Mouse (Mus musculus) limb, embryonic 12.5 days (tissue): Measurements from ENCODE around the gene Unc50. TPM values are rescaled to one million over a fixed set of nuclear protein-coding genes. Genes with fewer than 3 reads are reported as not detected.

ENCODE experiments used
- ATAC-seq: fragments of 200-750 bp; cut with Nextera tagmentation; 2 replicates; pipeline ENCODE4 v1.8.0; 2017; ENCODE audit warnings: low read depth, moderate TSS enrichment; ENCODE audit not compliant: insufficient number of reproducible peaks, insufficient read depth, low FRiP score, low TSS enrichment
- H3K27ac ChIP-seq: fragments of 300-500 bp; sonication (generic); 2 replicates; pipeline ENCODE4 v1.5.1; 2016; ENCODE audit warnings: mild to moderate bottlenecking, moderate library complexity
- H3K27me3 ChIP-seq: fragments of 300-500 bp; sonication (generic); 2 replicates; pipeline ENCODE4 v1.6.1; 2016; ENCODE audit warnings: mild to moderate bottlenecking, moderate library complexity
- H3K36me3 ChIP-seq: fragments of 300-500 bp; sonication (generic); 2 replicates; pipeline ENCODE4 v1.6.1; 2016; ENCODE audit warnings: mild to moderate bottlenecking, moderate library complexity
- H3K4me1 ChIP-seq: fragments of 300-500 bp; sonication (generic); replicated peaks from 2 replicates; pipeline ENCODE4 v1.6.1; 2016
- H3K4me2 ChIP-seq: fragments of 300-500 bp; sonication (generic); 2 replicates; pipeline ENCODE4 v1.6.1; 2016; ENCODE audit warnings: mild to moderate bottlenecking, moderate library complexity
- H3K4me3 ChIP-seq: fragments of 300-500 bp; sonication (generic); replicated peaks from 2 replicates; pipeline ENCODE4 v1.5.1; 2016; ENCODE audit warnings: mild to moderate bottlenecking
- H3K9ac ChIP-seq: fragments of 300-500 bp; sonication (generic); replicated peaks from 2 replicates; pipeline ENCODE4 v1.6.1; 2016; ENCODE audit warnings: mild to moderate bottlenecking, moderate library complexity
- H3K9me3 ChIP-seq: fragments of 300-500 bp; sonication (generic); 2 replicates; pipeline ENCODE4 v1.6.1; 2016; ENCODE audit warnings: mild to moderate bottlenecking, moderate library complexity
- WGBS: fragments of 180-500 bp; shearing (Covaris S2); methylation state at CpG from one replicate; pipeline ENCODE4 v1.1.7; 2016; 5-methylcytosine and 5-hydroxymethylcytosine counted together
- polyA plus RNA-seq: library from polyadenylated mRNA; unstranded; fragments of >200 nt; fragmentation: Nextera tagmentation; extraction: Ambion mirVana; gene quantifications from 2 replicates; pipeline ENCODE4 v1.2.1, GENCODE M21; 2016

Unc50 gene
- polyA plus RNA-seq, 1 experiment from 2014 or later = 110 TPM

GRCm38 (mm10) chr1:37448361-37449095 lies 18.6 kb downstream of the Unc50 start:
- no peak overlapping the region for H3K27ac ChIP-seq
- no peaks in the 10 kb centered on the region for H3K27me3 ChIP-seq
- H3K9ac ChIP-seq = no peak overlapping the region
- no peaks in the 10 kb centered on the region for H3K4me1 ChIP-seq
- no peak overlapping the region for H3K4me3 ChIP-seq
- no peaks in the 10 kb centered on the region for H3K9me3 ChIP-seq
- 84% methylated on average over 10 of the region's 10 CpGs for WGBS
- no peak overlapping the region for H3K4me2 ChIP-seq
- no peak for ATAC-seq
- H3K36me3 ChIP-seq = peaks cover 16% of the 10 kb centered on the region; the same call in 1 of the 2 replicates

DNA sequence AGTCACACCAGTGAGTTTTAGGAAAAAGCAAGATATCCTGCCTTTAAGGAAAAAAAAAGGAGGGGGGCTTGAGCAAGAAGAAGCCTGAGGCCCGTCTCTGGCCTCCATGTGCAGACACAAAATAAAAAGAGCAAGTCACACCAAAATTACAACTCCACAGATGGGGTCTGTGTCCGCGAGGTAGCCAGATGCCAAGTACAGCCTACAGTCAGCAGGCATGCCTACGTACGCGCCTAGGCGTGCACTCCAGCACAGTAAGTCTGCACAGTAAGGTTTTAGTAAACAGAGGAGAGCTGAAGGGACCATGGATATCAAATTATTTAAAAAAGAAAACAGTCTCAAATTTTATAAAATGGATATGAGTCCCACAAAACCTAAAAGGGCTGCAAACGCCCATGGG lies 21.3 kb downstream of the Unc50 start:
- no peak overlapping the region for H3K4me3 ChIP-seq
- 84% methylated on average over 8 of the region's 8 CpGs for WGBS
- peaks cover 10% of the 10 kb centered on the region; the same call in 1 of the 2 replicates for H3K36me3 ChIP-seq
- H3K9me3 ChIP-seq = no peaks in the 10 kb centered on the region
- H3K27me3 ChIP-seq = no peaks in the 10 kb centered on the region
- H3K9ac ChIP-seq = no peak overlapping the region
- H3K4me2 ChIP-seq = no peak overlapping the region
- ATAC-seq = no peak
- no peak overlapping the region for H3K27ac ChIP-seq
- no peaks in the 10 kb centered on the region for H3K4me1 ChIP-seq

GRCm38 (mm10) chr1:37457546-37457945 lies 27.6 kb downstream of the Unc50 start:
- H3K4me3 ChIP-seq = no peak overlapping the region
- peaks cover 3% of the 10 kb centered on the region for H3K36me3 ChIP-seq
- H3K4me2 ChIP-seq = no peak overlapping the region
- H3K27ac ChIP-seq = no peak overlapping the region
- H3K9me3 ChIP-seq = no peaks in the 10 kb centered on the region
- no peak overlapping the region for H3K9ac ChIP-seq
- no peaks in the 10 kb centered on the region for H3K4me1 ChIP-seq
- H3K27me3 ChIP-seq = no peaks in the 10 kb centered on the region
- ATAC-seq = no peak
- 86% methylated on average over 7 of the region's 7 CpGs for WGBS

GRCm38 (mm10) chr1:37464878-37465452 lies 35.0 kb downstream of the Unc50 start:
- H3K27ac ChIP-seq = no peak overlapping the region
- no peak overlapping the region for H3K4me3 ChIP-seq
- no peaks in the 10 kb centered on the region for H3K4me1 ChIP-seq
- WGBS = 85% methylated on average over 10 of the region's 10 CpGs
- ATAC-seq = no peak
- H3K9me3 ChIP-seq = no peaks in the 10 kb centered on the region
- H3K36me3 ChIP-seq = no peaks in the 10 kb centered on the region; the same call in 1 of the 2 replicates
- H3K27me3 ChIP-seq = no peaks in the 10 kb centered on the region
- no peak overlapping the region for H3K9ac ChIP-seq
- no peak overlapping the region for H3K4me2 ChIP-seq

GRCm38 (mm10) chr1:37466322-37466995 lies 36.5 kb downstream of the Unc50 start:
- H3K4me2 ChIP-seq = no peak overlapping the region
- no peaks in the 10 kb centered on the region for H3K9me3 ChIP-seq
- H3K9ac ChIP-seq = no peak overlapping the region
- H3K4me3 ChIP-seq = no peak overlapping the region
- no peak overlapping the region for H3K27ac ChIP-seq
- ATAC-seq = no peak
- H3K36me3 ChIP-seq = no peaks in the 10 kb centered on the region
- WGBS = 86% methylated on average over 3 of the region's 3 CpGs
- H3K27me3 ChIP-seq = no peaks in the 10 kb centered on the region
- no peaks in the 10 kb centered on the region for H3K4me1 ChIP-seq

- no peaks in the 10 kb centered on the region for H3K9me3 ChIP-seq
- H3K4me3 ChIP-seq = no peak overlapping the region
- no peaks in the 10 kb centered on the region for H3K4me1 ChIP-seq
- no peaks in the 10 kb centered on the region for H3K27me3 ChIP-seq
- H3K9ac ChIP-seq = no peak overlapping the region
- 82% methylated on average over 4 of the region's 4 CpGs for WGBS
- no peaks in the 10 kb centered on the region for H3K36me3 ChIP-seq
- no peak for ATAC-seq
- H3K27ac ChIP-seq = no peak overlapping the region
- no peak overlapping the region for H3K4me2 ChIP-seq
These were observed 37.9 kb downstream of the Unc50 start for GRCm38 (mm10) chr1:37467806-37468205.

DNA sequence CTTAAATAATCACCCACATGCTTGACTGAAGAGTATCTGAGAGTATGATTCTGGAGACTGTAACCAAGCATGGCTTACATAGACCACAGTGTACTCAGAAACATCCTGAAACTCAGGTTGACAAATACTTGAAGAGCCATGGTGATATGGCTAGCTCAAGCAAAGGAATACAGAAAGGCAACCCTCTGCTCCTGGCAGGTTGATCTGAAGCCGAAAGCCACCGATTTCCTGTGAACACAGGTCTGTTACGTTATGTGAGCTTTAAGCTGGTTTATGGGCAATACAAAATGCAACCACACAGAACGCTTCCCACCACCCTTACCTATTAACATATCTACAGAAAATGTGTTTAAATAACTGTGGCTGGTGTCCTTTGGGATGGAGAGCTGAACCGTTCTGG lies 39.1 kb downstream of the Unc50 start:
- Histone ChIP-seq H3K4me3 (no peak overlapping the region), H3K4me1 (no peaks in the 10 kb centered on the region), H3K9ac (no peak overlapping the region), H3K27me3 (no peaks in the 10 kb centered on the region), H3K27ac (no peak overlapping the region), H3K4me2 (no peak overlapping the region), H3K36me3 (no peaks in the 10 kb centered on the region), H3K9me3 (no peaks in the 10 kb centered on the region)
- no peak for ATAC-seq
- 85% methylated on average over 5 of the region's 5 CpGs for WGBS

GRCm38 (mm10) chr1:37471179-37472148 lies 41.5 kb downstream of the Unc50 start:
- Histone ChIP-seq H3K27me3 (no peaks in the 10 kb centered on the region), H3K9me3 (no peaks in the 10 kb centered on the region), H3K4me3 (no peak overlapping the region), H3K36me3 (no peaks in the 10 kb centered on the region), H3K27ac (no peak overlapping the region), H3K9ac (no peak overlapping the region), H3K4me2 (no peak overlapping the region), H3K4me1 (0 out of 2 replicates have a peak, but pooled peaks cover under 1% of the 10 kb centered on the region)
- no peak for ATAC-seq
- WGBS = 81% methylated on average over 6 of the region's 6 CpGs

GRCm38 (mm10) chr1:37473251-37473650 lies 43.3 kb downstream of the Unc50 start:
- H3K4me3 ChIP-seq = no peak overlapping the region
- no peak overlapping the region for H3K9ac ChIP-seq
- H3K9me3 ChIP-seq = no peaks in the 10 kb centered on the region
- WGBS = 84% methylated on average over 10 of the region's 10 CpGs
- H3K27ac ChIP-seq = no peak overlapping the region
- H3K27me3 ChIP-seq = no peaks in the 10 kb centered on the region
- ATAC-seq = no peak
- H3K4me1 ChIP-seq = 0 out of 2 replicates have a peak, but pooled peaks cover 2% of the 10 kb centered on the region
- no peak overlapping the region for H3K4me2 ChIP-seq
- no peaks in the 10 kb centered on the region for H3K36me3 ChIP-seq

- H3K4me2 ChIP-seq = no peak overlapping the region
- no peak overlapping the region for H3K9ac ChIP-seq
- H3K9me3 ChIP-seq = no peaks in the 10 kb centered on the region
- no peaks in the 10 kb centered on the region for H3K36me3 ChIP-seq
- 86% methylated on average over 8 of the region's 8 CpGs for WGBS
- H3K4me3 ChIP-seq = no peak overlapping the region
- H3K4me1 ChIP-seq = 0 out of 2 replicates have a peak, but pooled peaks cover 2% of the 10 kb centered on the region
- no peak overlapping the region for H3K27ac ChIP-seq
- no peak for ATAC-seq
- H3K27me3 ChIP-seq = no peaks in the 10 kb centered on the region
These were observed 44.1 kb downstream of the Unc50 start for GRCm38 (mm10) chr1:37474046-37474445.
